Mouse (Mus musculus) spleen, adult 2 months (tissue): ENCODE data around the gene Slc24a3. TPM values are rescaled to one million over a fixed set of nuclear protein-coding genes. Genes with fewer than 3 reads are reported as not detected.

Experiments used
- DNase-seq, 2 experiments: peaks; one replicate each; pipeline versions ENCODE4 v3.0.0 to v3.0.0-alpha.2; 2012 to 2021; ENCODE audit warnings: low spot score in 2 of 2, low read depth in 1 of 2
- H3K27ac ChIP-seq: fragments of 200-500 bp; 2 replicates; pipeline ENCODE4 v1.5.1; 2012; ENCODE audit warnings: low read length, inconsistent platforms; ENCODE audit not compliant: insufficient read depth
- H3K27me3 ChIP-seq: fragments of 200-500 bp; 2 replicates; pipeline ENCODE4 v1.6.1; 2012; ENCODE audit warnings: mild to moderate bottlenecking, moderate library complexity, low read length, inconsistent platforms; ENCODE audit not compliant: control insufficient read depth, insufficient read depth
- H3K36me3 ChIP-seq: fragments of 200-500 bp; 2 replicates; pipeline ENCODE4 v1.6.1; 2012; ENCODE audit warnings: mild to moderate bottlenecking, low read length, inconsistent platforms; ENCODE audit not compliant: control insufficient read depth, insufficient read depth
- H3K4me1 ChIP-seq: fragments of 200-500 bp; 2 replicates; pipeline ENCODE4 v1.6.1; 2011; ENCODE audit warnings: inconsistent platforms; ENCODE audit not compliant: control insufficient read depth, insufficient read depth, insufficient read length
- H3K4me3 ChIP-seq: fragments of 200-500 bp; 2 replicates; pipeline ENCODE4 v1.5.1; 2011; ENCODE audit warnings: mild to moderate bottlenecking, inconsistent platforms; ENCODE audit not compliant: insufficient read depth, insufficient read length; ENCODE audit errors: extremely low read depth
- CTCF ChIP-seq: fragments of 200-500 bp; IDR thresholded peaks from 2 replicates; pipeline ENCODE4 v1.5.1; 2011; ENCODE audit warnings: mild to moderate bottlenecking, inconsistent platforms; ENCODE audit not compliant: insufficient read depth, insufficient read length, insufficient replicate concordance; ENCODE audit errors: extremely low read depth
- POLR2A ChIP-seq: fragments of 200-500 bp; IDR thresholded peaks from 2 replicates; pipeline ENCODE4 v1.6.1; 2011; ENCODE audit warnings: low read depth, low read length, inconsistent platforms
- WGBS: fragments of 180-500 bp; shearing (Covaris S2); methylation state at CpG from one replicate; pipeline ENCODE4 v1.1.7; 2018; 5-methylcytosine and 5-hydroxymethylcytosine counted together
- polyA plus RNA-seq: library from polyadenylated mRNA; depleted of rRNA; stranded (reverse); fragments of >200 nt; gene quantifications from 2 replicates; pipeline ENCODE4 v1.2.3, GENCODE M21; 2012

The Slc24a3 gene
- polyA plus RNA-seq, 1 experiment, result 1.9 TPM

DNA sequence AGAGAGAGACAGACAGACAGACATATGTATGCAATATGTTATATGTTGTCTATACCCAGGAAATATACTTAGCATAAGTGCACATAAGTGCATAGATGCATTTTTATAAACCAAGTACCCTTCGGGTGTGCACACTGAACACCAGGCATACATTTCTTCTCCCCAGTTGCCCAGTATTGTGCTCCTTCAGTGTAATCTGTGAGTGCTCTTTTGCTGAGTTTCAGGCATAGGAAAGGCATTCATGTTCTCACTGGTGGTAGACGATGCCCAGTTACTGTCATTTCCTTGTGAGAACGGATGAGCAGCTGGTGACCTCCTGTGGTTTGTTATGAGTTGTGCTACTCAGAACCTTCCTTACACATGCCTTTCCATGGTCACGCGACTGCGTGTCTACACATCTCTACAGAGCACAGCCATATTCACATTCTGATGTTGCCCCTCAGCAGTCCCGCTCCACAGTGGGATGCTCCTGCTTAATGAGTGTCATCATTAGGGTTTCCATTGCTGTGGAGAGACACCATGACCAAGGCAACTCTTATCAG is 29.0 kb downstream of the Slc24a3 start:
- Histone ChIP-seq H3K36me3 (no peaks in the 10 kb centered on the region), H3K27me3 (no peaks in the 10 kb centered on the region), H3K4me1 (peaks cover 3% of the 10 kb centered on the region; the same call in 1 of the 2 replicates), H3K4me3 (no peak overlapping the region), H3K27ac (peak overlapping the region; percentile 6; the same call in 1 of the 2 replicates)
- 59% methylated on average over 7 of the region's 7 CpGs for WGBS
- DNase-seq, result no peak
- no peak for TF ChIP-seq CTCF

DNA sequence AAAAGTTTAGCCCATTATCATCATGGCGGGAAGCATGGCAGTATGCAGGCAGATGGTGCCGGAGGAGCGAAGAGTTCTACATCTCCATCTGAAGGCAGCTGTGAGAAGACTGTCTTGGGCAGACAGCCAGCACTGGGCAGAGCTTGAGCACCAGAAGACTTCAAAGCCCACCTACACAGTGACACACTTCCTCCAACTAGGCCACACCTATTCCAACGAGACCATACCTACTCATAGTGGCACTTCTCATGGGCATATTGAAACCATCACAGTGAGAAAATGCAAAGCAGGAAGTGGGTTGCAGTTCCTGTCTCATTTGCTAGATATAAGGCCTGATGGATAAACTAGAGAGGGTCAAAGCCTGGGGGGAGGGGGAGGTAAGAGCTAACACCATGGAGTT is 29.5 kb downstream of the Slc24a3 start:
- H3K36me3 ChIP-seq, result no peaks in the 10 kb centered on the region
- H3K4me1 ChIP-seq, result peaks cover 3% of the 10 kb centered on the region; the same call in 1 of the 2 replicates
- WGBS, result 44% methylated on average over 4 of the region's 4 CpGs
- H3K4me3 ChIP-seq, result no peak overlapping the region
- DNase-seq, result peak; percentile 13 to 52
- H3K27me3 ChIP-seq, result no peaks in the 10 kb centered on the region
- TF ChIP-seq CTCF (no peak), POLR2A (no peak)
- H3K27ac ChIP-seq, result peak overlapping the region; percentile 16; the same call in 1 of the 2 replicates

DNA sequence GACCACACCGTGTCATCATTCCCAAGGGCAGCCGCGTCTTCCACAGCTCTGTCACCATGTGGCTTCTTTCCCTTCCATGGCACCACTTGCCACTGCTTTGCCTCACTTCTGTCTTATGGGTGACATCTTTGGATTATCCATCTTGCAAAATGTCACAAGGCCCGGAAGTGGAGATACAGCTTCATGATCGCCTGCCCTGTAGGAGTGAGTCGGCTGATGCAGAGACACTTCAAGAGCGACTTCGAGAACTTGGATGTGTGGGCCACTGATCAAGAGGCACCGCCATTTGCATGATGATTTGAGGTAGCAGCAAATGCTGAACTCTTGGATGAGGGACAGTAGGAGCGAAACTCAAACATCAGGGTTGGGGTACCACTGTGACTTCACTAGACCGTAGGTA is 46.0 kb downstream of the Slc24a3 start:
- WGBS, result 95% methylated on average over 11 of the region's 11 CpGs
- Histone ChIP-seq H3K4me1 (no peaks in the 10 kb centered on the region), H3K27me3 (no peaks in the 10 kb centered on the region), H3K4me3 (no peak overlapping the region), H3K27ac (no peak overlapping the region), H3K36me3 (no peaks in the 10 kb centered on the region)
- DNase-seq, result no peak
- no peak for TF ChIP-seq CTCF
- TF ChIP-seq POLR2A, result no peak

DNA sequence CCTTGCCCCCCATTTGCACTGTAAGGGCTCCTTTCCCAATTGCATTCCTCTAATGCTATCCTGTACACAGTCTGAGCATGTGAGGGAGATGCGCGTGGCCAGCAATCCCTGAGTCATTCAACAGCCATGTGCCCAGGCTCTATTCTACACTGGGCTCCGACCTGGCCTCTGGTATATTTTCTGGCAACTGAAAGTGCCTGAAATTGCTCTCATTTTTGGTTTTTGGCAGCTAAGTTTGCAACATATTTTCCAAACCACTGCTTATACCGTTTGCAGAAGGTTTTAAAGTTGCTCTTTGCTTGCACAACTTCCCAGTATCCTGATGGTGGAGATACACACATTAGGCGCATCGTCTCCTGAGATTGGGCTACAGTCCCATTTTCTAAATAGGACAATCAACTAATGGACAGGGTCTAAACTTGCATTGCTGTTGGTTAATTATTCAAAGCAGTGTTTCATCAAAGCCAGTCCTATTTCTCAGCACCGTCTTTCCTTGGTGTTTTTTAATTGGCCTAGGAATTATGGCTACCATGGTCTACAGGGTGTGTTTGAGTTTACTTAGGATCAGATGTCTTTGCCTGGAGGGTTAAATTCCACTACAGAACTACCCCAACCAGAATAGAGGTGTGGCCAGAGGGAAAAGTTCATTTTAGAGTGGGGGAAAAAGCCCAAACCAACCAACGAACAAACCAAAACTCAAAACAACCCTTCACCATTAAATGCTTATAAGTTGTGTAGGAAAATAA is 46.7 kb downstream of the Slc24a3 start:
- Histone ChIP-seq H3K4me1 (no peaks in the 10 kb centered on the region), H3K36me3 (no peaks in the 10 kb centered on the region), H3K4me3 (no peak overlapping the region), H3K27ac (no peak overlapping the region), H3K27me3 (no peaks in the 10 kb centered on the region)
- 89% methylated on average over 8 of the region's 8 CpGs for WGBS
- no peak for DNase-seq
- TF ChIP-seq CTCF (no peak), POLR2A (no peak)

DNA sequence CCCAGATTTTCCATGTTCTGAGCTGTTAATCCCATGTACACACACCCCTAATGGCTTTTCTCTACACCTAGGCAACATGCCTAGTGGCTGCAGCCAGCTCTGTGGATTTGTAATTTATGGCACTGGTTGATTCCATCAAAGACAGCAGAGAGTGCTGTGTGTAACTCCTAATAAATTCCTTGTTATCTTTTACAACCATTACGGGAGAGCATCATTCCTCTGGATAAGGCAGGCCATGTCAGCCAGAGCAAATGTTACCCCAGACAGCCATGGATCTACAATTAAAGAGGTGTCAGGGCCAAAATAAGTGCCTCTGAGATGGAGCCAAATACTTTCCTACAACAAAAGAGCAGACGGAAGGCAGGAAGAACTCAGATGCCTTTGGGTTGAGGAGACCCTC is 49.0 kb downstream of the Slc24a3 start:
- Histone ChIP-seq H3K4me1 (no peaks in the 10 kb centered on the region), H3K27me3 (no peaks in the 10 kb centered on the region), H3K4me3 (no peak overlapping the region), H3K36me3 (no peaks in the 10 kb centered on the region), H3K27ac (no peak overlapping the region)
- 95% methylated on average over 2 of the region's 2 CpGs for WGBS
- no peak for DNase-seq
- no peak for TF ChIP-seq POLR2A
- no peak for TF ChIP-seq CTCF

DNA sequence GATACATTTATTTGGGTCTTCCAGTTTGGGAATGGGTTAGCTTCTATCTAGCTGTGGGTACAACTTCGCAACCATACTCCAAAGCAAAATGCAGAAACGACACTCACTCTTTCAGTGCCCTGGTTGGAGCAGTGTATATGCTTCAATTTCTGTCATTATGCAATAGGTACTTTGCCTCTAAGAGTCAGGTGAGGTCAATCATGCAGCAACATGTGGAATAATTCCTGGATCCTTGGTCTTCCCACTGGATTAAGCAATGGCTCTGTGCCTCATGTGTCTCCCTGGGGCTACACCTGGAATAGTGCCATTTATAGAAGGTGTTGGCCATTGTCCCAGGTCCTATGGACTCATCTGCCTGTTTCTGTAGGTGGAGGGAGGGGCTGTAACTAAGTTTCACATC is 49.9 kb downstream of the Slc24a3 start:
- DNase-seq, result no peak
- H3K4me3 ChIP-seq, result no peak overlapping the region
- H3K27me3 ChIP-seq, result no peaks in the 10 kb centered on the region
- WGBS, result 92% methylated on average over 2 of the region's 2 CpGs
- H3K27ac ChIP-seq, result no peak overlapping the region
- no peak for TF ChIP-seq CTCF
- TF ChIP-seq POLR2A, result no peak
- no peaks in the 10 kb centered on the region for H3K36me3 ChIP-seq
- no peaks in the 10 kb centered on the region for H3K4me1 ChIP-seq

DNA sequence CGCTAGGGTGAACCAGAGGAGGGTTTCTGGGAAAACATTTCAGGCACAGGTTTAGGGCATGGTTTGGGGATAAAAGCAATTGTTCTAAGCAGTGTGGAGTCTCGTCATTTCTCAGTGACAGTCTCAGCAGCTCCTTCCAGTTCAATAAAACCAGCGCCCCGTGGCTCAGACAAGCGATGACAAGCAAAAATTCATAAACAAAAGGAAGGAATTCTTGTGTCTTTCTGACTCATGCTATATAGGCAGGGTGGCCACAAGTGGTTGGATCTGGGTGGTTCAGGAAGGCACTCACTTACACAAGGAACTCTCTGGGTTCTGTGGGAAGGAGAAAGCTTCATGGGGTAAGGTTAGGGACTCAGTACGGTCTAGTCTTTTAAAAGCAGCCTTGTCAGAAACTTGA is 51.7 kb downstream of the Slc24a3 start:
- WGBS, result 72% methylated on average over 6 of the region's 6 CpGs
- H3K4me3 ChIP-seq, result no peak overlapping the region

More for the DNA sequence above, 51.7 kb downstream of the Slc24a3 start:
- DNase-seq, result no peak
- no peak overlapping the region for H3K27ac ChIP-seq
- no peaks in the 10 kb centered on the region for H3K27me3 ChIP-seq
- H3K36me3 ChIP-seq, result no peaks in the 10 kb centered on the region
- TF ChIP-seq POLR2A (no peak), CTCF (no peak)
- H3K4me1 ChIP-seq, result no peaks in the 10 kb centered on the region
